Mouse (Mus musculus): ENCODE measurements at regions not wholly inside any gene's neighbourhood (a gene's known extent, or its start where the extent isn't known, plus 50 kb on each side); places are given as distances from the start of the nearest gene placed in this dataset.
A peak's percentile ranks its signal among the peaks of the same experiment; 100 is the strongest.

- no peak for DNase-seq (ENCODE audit: low spot score)
- Histone ChIP-seq H3K27ac (ENCODE audit: low read length) (no peak overlapping the region), H3K36me3 (ENCODE audit: insufficient read depth, low read length) (no peaks in the 10 kb centered on the region), H3K27me3 (replicated peaks; ENCODE audit: insufficient read depth, low read length) (no peaks in the 10 kb centered on the region), H3K9me3 (ENCODE audit: low read length) (no peaks in the 10 kb centered on the region), H3K4me2 (replicated peaks; ENCODE audit: low read depth, low read length) (no peak overlapping the region), H3K9ac (replicated peaks; ENCODE audit: low read depth) (no peak overlapping the region), H3K4me3 (ENCODE audit: low read depth, low read length) (no peak overlapping the region), H3K4me1 (ENCODE audit: insufficient read depth, low read depth, low read length) (no peaks in the 10 kb centered on the region)
- no peak for TF ChIP-seq EP300 (IDR thresholded peaks at IDR 0.05)
- no peak for TF ChIP-seq CTCF (IDR thresholded peaks at IDR 0.05)
- no peak for ATAC-seq
- WGBS: 23% methylated on average over 7 of the region's 7 CpGs
Observed at GRCm38 (mm10) chr6:94962411-94963087, 154.5 kb upstream of the Kbtbd8 start.

- TF ChIP-seq EP300 (IDR thresholded peaks at IDR 0.05) (no peak), CTCF (IDR thresholded peaks at IDR 0.05) (no peak)
- DNase-seq (ENCODE audit: low spot score) (no peak), ATAC-seq (no peak)
- Histone ChIP-seq H3K9me3 (ENCODE audit: low read length) (no peaks in the 10 kb centered on the region), H3K27me3 (replicated peaks; ENCODE audit: insufficient read depth, low read length) (no peaks in the 10 kb centered on the region), H3K9ac (replicated peaks; ENCODE audit: low read depth) (no peak overlapping the region), H3K4me2 (replicated peaks; ENCODE audit: low read depth, low read length) (no peak overlapping the region), H3K36me3 (ENCODE audit: insufficient read depth, low read length) (no peaks in the 10 kb centered on the region), H3K27ac (ENCODE audit: low read length) (no peak overlapping the region), H3K4me3 (ENCODE audit: low read depth, low read length) (no peak overlapping the region), H3K4me1 (ENCODE audit: insufficient read depth, low read depth, low read length) (no peaks in the 10 kb centered on the region)
- WGBS: 64% methylated on average over 1 of the region's 1 CpGs
Observed at GRCm38 (mm10) chr6:94961821-94962220, 155.2 kb upstream of the Kbtbd8 start.

- 53% methylated on average over 6 of the region's 6 CpGs for WGBS
- H3K27me3 ChIP-seq (replicated peaks; ENCODE audit: insufficient read depth, low read length): no peaks in the 10 kb centered on the region
- H3K4me3 ChIP-seq (ENCODE audit: low read depth, low read length): no peak overlapping the region
- no peaks in the 10 kb centered on the region for H3K4me1 ChIP-seq (ENCODE audit: insufficient read depth, low read depth, low read length)
- TF ChIP-seq CTCF (IDR thresholded peaks at IDR 0.05) (no peak), EP300 (IDR thresholded peaks at IDR 0.05) (no peak)
- no peak overlapping the region for H3K4me2 ChIP-seq (replicated peaks; ENCODE audit: low read depth, low read length)
- no peaks in the 10 kb centered on the region for H3K36me3 ChIP-seq (ENCODE audit: insufficient read depth, low read length)
- H3K9ac ChIP-seq (replicated peaks; ENCODE audit: low read depth): no peak overlapping the region
- DNase-seq (ENCODE audit: low spot score) (no peak), ATAC-seq (no peak)
- H3K27ac ChIP-seq (ENCODE audit: low read length): no peak overlapping the region
- no peaks in the 10 kb centered on the region for H3K9me3 ChIP-seq (ENCODE audit: low read length)
Observed at GRCm38 (mm10) chr6:94957990-94958389, 159.1 kb upstream of the Kbtbd8 start.

DNA sequence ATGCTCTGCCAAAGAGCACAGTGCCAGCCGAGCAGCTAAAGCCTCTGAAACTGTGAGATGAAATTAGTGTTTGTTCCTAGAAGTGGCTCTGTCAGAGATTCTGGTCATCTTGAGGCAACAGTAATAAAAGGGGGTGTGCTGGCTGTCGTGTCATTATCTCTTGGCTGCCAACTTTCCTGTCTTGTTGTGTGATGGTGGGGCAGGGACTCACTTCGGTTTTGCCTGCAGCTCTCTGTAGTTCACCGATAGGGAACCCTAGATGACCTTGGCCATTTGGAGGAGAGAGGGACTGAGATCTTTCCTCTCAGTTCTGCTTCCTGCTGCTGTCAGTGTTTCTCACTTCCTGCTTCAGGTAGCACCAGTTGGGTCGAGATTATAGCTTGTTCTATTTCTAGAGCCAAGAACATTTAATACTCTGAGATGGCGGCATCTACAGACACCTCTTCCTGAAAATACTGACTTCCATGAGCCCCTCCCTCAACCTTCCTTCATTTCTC, 159.8 kb upstream of the Kbtbd8 start:
- ATAC-seq: no peak
- Histone ChIP-seq H3K27ac (ENCODE audit: low read length) (no peak overlapping the region), H3K27me3 (replicated peaks; ENCODE audit: insufficient read depth, low read length) (no peaks in the 10 kb centered on the region), H3K9me3 (ENCODE audit: low read length) (no peaks in the 10 kb centered on the region), H3K4me1 (ENCODE audit: insufficient read depth, low read depth, low read length) (no peaks in the 10 kb centered on the region), H3K4me2 (replicated peaks; ENCODE audit: low read depth, low read length) (no peak overlapping the region), H3K9ac (replicated peaks; ENCODE audit: low read depth) (no peak overlapping the region), H3K4me3 (ENCODE audit: low read depth, low read length) (no peak overlapping the region), H3K36me3 (ENCODE audit: insufficient read depth, low read length) (no peaks in the 10 kb centered on the region)
- TF ChIP-seq CTCF (IDR thresholded peaks at IDR 0.05) (no peak), EP300 (IDR thresholded peaks at IDR 0.05) (no peak)
- 61% methylated on average over 6 of the region's 6 CpGs for WGBS
- DNase-seq (ENCODE audit: low spot score): no peak

DNA sequence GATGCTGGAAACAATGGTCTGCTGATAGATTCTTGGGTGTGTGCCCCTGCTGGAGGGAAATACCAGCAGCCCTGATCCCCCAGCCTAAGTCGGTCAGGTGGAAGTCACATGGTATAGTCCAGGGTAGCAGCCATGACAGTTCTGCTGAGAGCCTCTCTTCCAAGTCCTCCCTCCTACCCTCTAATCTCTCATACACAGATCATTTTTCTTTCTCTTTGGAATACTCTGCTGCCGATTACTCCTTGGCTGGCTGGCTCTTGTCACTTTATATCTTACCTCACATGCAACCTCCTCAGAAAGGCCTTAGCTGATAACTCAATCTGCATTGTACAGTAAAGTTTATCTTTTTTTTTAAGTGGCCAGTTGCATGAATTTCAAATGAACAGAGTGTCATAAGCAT, 162.5 kb upstream of the Kbtbd8 start:
- no peaks in the 10 kb centered on the region for H3K9me3 ChIP-seq (ENCODE audit: low read length)
- 54% methylated on average over 2 of the region's 2 CpGs for WGBS
- no peak for TF ChIP-seq EP300 (IDR thresholded peaks at IDR 0.05)
- no peak for TF ChIP-seq CTCF (IDR thresholded peaks at IDR 0.05)
- no peak overlapping the region for H3K9ac ChIP-seq (replicated peaks; ENCODE audit: low read depth)
- H3K27ac ChIP-seq (ENCODE audit: low read length): no peak overlapping the region
- DNase-seq (ENCODE audit: low spot score) (no peak), ATAC-seq (no peak)
- no peaks in the 10 kb centered on the region for H3K36me3 ChIP-seq (ENCODE audit: insufficient read depth, low read length)
- no peak overlapping the region for H3K4me2 ChIP-seq (replicated peaks; ENCODE audit: low read depth, low read length)
- H3K4me3 ChIP-seq (ENCODE audit: low read depth, low read length): no peak overlapping the region
- no peaks in the 10 kb centered on the region for H3K4me1 ChIP-seq (ENCODE audit: insufficient read depth, low read depth, low read length)
- H3K27me3 ChIP-seq (replicated peaks; ENCODE audit: insufficient read depth, low read length): no peaks in the 10 kb centered on the region

- TF ChIP-seq EP300 (IDR thresholded peaks at IDR 0.05) (no peak), CTCF (IDR thresholded peaks at IDR 0.05) (0 out of 2 replicates have a peak, but pooled peaks have one; percentile 17)
Observed at GRCm38 (mm10) chr6:94953658-94954057, 163.4 kb upstream of the Kbtbd8 start.

More at GRCm38 (mm10) chr6:94953658-94954057, 163.4 kb upstream of the Kbtbd8 start:
- no peaks in the 10 kb centered on the region for H3K36me3 ChIP-seq (ENCODE audit: insufficient read depth, low read length)
- H3K27me3 ChIP-seq (replicated peaks; ENCODE audit: insufficient read depth, low read length): no peaks in the 10 kb centered on the region
- no peak overlapping the region for H3K4me2 ChIP-seq (replicated peaks; ENCODE audit: low read depth, low read length)
- H3K27ac ChIP-seq (ENCODE audit: low read length): no peak overlapping the region
- no peak overlapping the region for H3K9ac ChIP-seq (replicated peaks; ENCODE audit: low read depth)
- no peaks in the 10 kb centered on the region for H3K4me1 ChIP-seq (ENCODE audit: insufficient read depth, low read depth, low read length)
- ATAC-seq (no peak), DNase-seq (ENCODE audit: low spot score) (no peak)
- no peak overlapping the region for H3K4me3 ChIP-seq (ENCODE audit: low read depth, low read length)
- 79% methylated on average over 4 of the region's 4 CpGs for WGBS
- no peaks in the 10 kb centered on the region for H3K9me3 ChIP-seq (ENCODE audit: low read length)
